Mouse (Mus musculus) T-helper 17 cell (primary cell): ENCODE results near the gene Rbpj.

Experiments
- in situ Hi-C, 2 experiments: fragments of 300-600 bp; cut with MboI, MseI; formaldehyde crosslinking; loops; 1 replicate in 1 of 2; 2 replicates in 1 of 2; pipeline ENCODE4 v1.15.1; 2025; ENCODE audit warnings: high pct_unique_total_duplicates in 2 of 2

Rbpj gene

GRCm38 (mm10) chr5:53469098-53469776 is 3.3 kb downstream of the Rbpj start:
- in situ Hi-C loops: no loop called here

- in situ Hi-C loops: no loop called here
These were observed 3.8 kb downstream of the Rbpj start for GRCm38 (mm10) chr5:53469777-53470131.

GRCm38 (mm10) chr5:53470141-53471079 is 4.5 kb downstream of the Rbpj start:
- in situ Hi-C loops: no loop called here

GRCm38 (mm10) chr5:53472485-53472884 is 6.5 kb downstream of the Rbpj start:
- in situ Hi-C loops: no loop called here

GRCm38 (mm10) chr5:53479161-53479560 is 13.2 kb downstream of the Rbpj start:
- in situ Hi-C loops: no loop called here

- in situ Hi-C loops: no loop called here
These were observed 13.9 kb downstream of the Rbpj start for GRCm38 (mm10) chr5:53479891-53480290.

- in situ Hi-C loops: no loop called here
These were observed 15.1 kb downstream of the Rbpj start for GRCm38 (mm10) chr5:53481021-53481420.

- in situ Hi-C loops: no loop called here
These were observed 19.2 kb downstream of the Rbpj start for GRCm38 (mm10) chr5:53485069-53485628.

GRCm38 (mm10) chr5:53485934-53486475 is 20.1 kb downstream of the Rbpj start:
- in situ Hi-C loops: no loop called here

GRCm38 (mm10) chr5:53486966-53487592 is 21.1 kb downstream of the Rbpj start:
- in situ Hi-C loops: no loop called here

GRCm38 (mm10) chr5:53490697-53491099 is 24.7 kb downstream of the Rbpj start:
- in situ Hi-C loops: loop anchor here (5.0 kb wide), 7 partner anchors 43 to 133 kb away; no protein-coding TSS in a partner anchor

GRCm38 (mm10) chr5:53493756-53494155 is 27.8 kb downstream of the Rbpj start:
- in situ Hi-C loops: loop anchor here (5.0 kb wide), 7 partner anchors 44 to 136 kb away; no protein-coding TSS in a partner anchor

GRCm38 (mm10) chr5:53494536-53495159 is 28.7 kb downstream of the Rbpj start:
- in situ Hi-C loops: loop anchor here (5.0 kb wide), 7 partner anchors 43 to 137 kb away; no protein-coding TSS in a partner anchor

- in situ Hi-C loops: no loop called here
These were observed 31.0 kb downstream of the Rbpj start for GRCm38 (mm10) chr5:53496846-53497549.

GRCm38 (mm10) chr5:53499571-53499970 is 33.6 kb downstream of the Rbpj start:
- in situ Hi-C loops: no loop called here

- in situ Hi-C loops: no loop called here
These were observed 34.7 kb downstream of the Rbpj start for GRCm38 (mm10) chr5:53500509-53501145.

- in situ Hi-C loops: no loop called here
These were observed 37.3 kb downstream of the Rbpj start for GRCm38 (mm10) chr5:53503261-53503660.

GRCm38 (mm10) chr5:53505751-53506150 is 39.8 kb downstream of the Rbpj start:
- in situ Hi-C loops: no loop called here

- in situ Hi-C loops: no loop called here
These were observed 41.4 kb downstream of the Rbpj start for GRCm38 (mm10) chr5:53507371-53507770.

- in situ Hi-C loops: no loop called here
These were observed 43.5 kb downstream of the Rbpj start for GRCm38 (mm10) chr5:53509465-53509864.
